Mouse (Mus musculus) urinary bladder, postnatal 14 days (tissue): ENCODE results near the gene BC029722.
A peak's percentile ranks its signal among the peaks of the same experiment; 100 is the strongest.

Experiments used
- DNase-seq: peaks from one replicate; pipeline ENCODE4 v3.0.0; 2021; ENCODE audit warnings: low spot score

The BC029722 gene

GRCm38 (mm10) chr2:155779066-155779465 lies 40.2 kb downstream of the BC029722 start:
- DNase-seq, result no peak

- DNase-seq, result no peak
Measured at GRCm38 (mm10) chr2:155778004-155778403, 41.2 kb downstream of the BC029722 start.

GRCm38 (mm10) chr2:155777688-155777985 lies 41.6 kb downstream of the BC029722 start:
- no peak for DNase-seq

- no peak for DNase-seq
Measured at GRCm38 (mm10) chr2:155776824-155777687, 42.2 kb downstream of the BC029722 start.

- peak; percentile 54 for DNase-seq
Measured at GRCm38 (mm10) chr2:155775685-155776263, 43.5 kb downstream of the BC029722 start.

- no peak for DNase-seq
Measured at GRCm38 (mm10) chr2:155774927-155775684, 44.1 kb downstream of the BC029722 start, which contains the start of gene Mmp24. Gene Mmp24, plus strand, starts transcription at chr2:155775342.

GRCm38 (mm10) chr2:155774261-155774926 lies 44.8 kb downstream of the BC029722 start:
- DNase-seq, result no peak

GRCm38 (mm10) chr2:155773664-155774063 lies 45.6 kb downstream of the BC029722 start:
- DNase-seq, result no peak
